Mouse (Mus musculus) embryonic stem cell, embryonic (primary cell): ENCODE measurements at regions not wholly inside any gene's neighbourhood (a gene's known extent, or its start where the extent isn't known, plus 50 kb on each side); places are given as distances from the start of the nearest gene placed in this dataset.

Experiments used
- CTCF ChIA-PET, 4 experiments: fragments of 300-600 bp in 2 of 4; fragments of 350-600 bp in 2 of 4; sonication (Branson Sonifier 250); formaldehyde crosslinking; loops; one replicate each; lab custom pipeline; 2022; ENCODE audit warnings: inconsistent platforms in 2 of 4; lab: Charles Lee
- POLR2A ChIA-PET, 4 experiments: fragments of 300-600 bp in 2 of 4; fragments of 350-600 bp in 2 of 4; sonication (Branson Sonifier 250); formaldehyde crosslinking; loops; one replicate each; lab custom pipeline; 2022; ENCODE audit warnings: antibody characterized with exemption in 4 of 4, inconsistent platforms in 1 of 4; lab: Charles Lee

- CTCF ChIA-PET, result no interaction called here
- POLR2A ChIA-PET, result no interaction called here
These were observed 60.3 kb downstream of the 4930544G11Rik start for GRCm38 (mm10) chr6:66012675-66013074.

- POLR2A ChIA-PET, result no interaction called here
- CTCF ChIA-PET, result no interaction called here
These were observed 71.1 kb downstream of the 4930544G11Rik start for GRCm38 (mm10) chr6:66023531-66023930.

GRCm38 (mm10) chr6:66036789-66037188, 84.4 kb downstream of the 4930544G11Rik start:
- ChIA-PET POLR2A (no interaction called here), CTCF (no interaction called here)

- ChIA-PET POLR2A (no interaction called here), CTCF (no interaction called here)
These were observed 99.4 kb downstream of the 4930544G11Rik start for GRCm38 (mm10) chr6:66051852-66052251.

- ChIA-PET CTCF (no interaction called here), POLR2A (no interaction called here)
These were observed 100.0 kb downstream of the 4930544G11Rik start for GRCm38 (mm10) chr6:66052386-66052785.

- ChIA-PET CTCF (no interaction called here), POLR2A (interaction anchor here in 1 of 4 experiments (0.6 kb wide), 1 partner anchor 16 kb away, joined by 3 read pairs; no protein-coding TSS in a partner anchor)
These were observed 100.8 kb downstream of the 4930544G11Rik start for GRCm38 (mm10) chr6:66053197-66053596.

GRCm38 (mm10) chr6:66068874-66069273, 116.5 kb downstream of the 4930544G11Rik start:
- CTCF ChIA-PET, result no interaction called here
- POLR2A ChIA-PET, result interaction anchor here in 1 of 4 experiments (0.5 kb wide), 1 partner anchor 16 kb away, joined by 3 read pairs; no protein-coding TSS in a partner anchor

- ChIA-PET CTCF (no interaction called here), POLR2A (no interaction called here)
These were observed 125.0 kb downstream of the 4930544G11Rik start for GRCm38 (mm10) chr6:66077445-66077844.

- CTCF ChIA-PET, result no interaction called here
- POLR2A ChIA-PET, result interaction anchor here in 1 of 4 experiments (0.6 kb wide), 1 partner anchor 1427 kb away, joined by 5 read pairs; no protein-coding TSS in a partner anchor
These were observed 126.4 kb downstream of the 4930544G11Rik start for GRCm38 (mm10) chr6:66078769-66079168.

- ChIA-PET CTCF (no interaction called here), POLR2A (no interaction called here)
These were observed 149.2 kb downstream of the 4930544G11Rik start for GRCm38 (mm10) chr6:66101555-66102071.

- CTCF ChIA-PET, result no interaction called here
- POLR2A ChIA-PET, result interaction anchor here in 1 of 4 experiments (0.7 kb wide), 1 partner anchor 9 kb away, joined by 3 read pairs; no protein-coding TSS in a partner anchor
These were observed 162.0 kb downstream of the 4930544G11Rik start for GRCm38 (mm10) chr6:66114366-66114765.

GRCm38 (mm10) chr6:66121479-66122183, 169.2 kb downstream of the 4930544G11Rik start:
- ChIA-PET POLR2A (interaction anchor here in 1 of 4 experiments (0.6 to 1.0 kb wide), 2 partner anchors 18 to 332 kb away, joined by 3 read pairs; no protein-coding TSS in a partner anchor), CTCF (interaction anchor here in 1 of 4 experiments (0.6 kb wide), 1 partner anchor 567 kb away, joined by 3 read pairs; no protein-coding TSS in a partner anchor)

- ChIA-PET CTCF (no interaction called here), POLR2A (no interaction called here)
These were observed 171.9 kb downstream of the 4930544G11Rik start for GRCm38 (mm10) chr6:66124292-66124691.

- ChIA-PET POLR2A (interaction anchor here in 1 of 4 experiments (0.8 kb wide), 1 partner anchor 873 kb away, joined by 3 read pairs; no protein-coding TSS in a partner anchor), CTCF (no interaction called here)
These were observed 199.4 kb downstream of the 4930544G11Rik start for GRCm38 (mm10) chr6:66151786-66152185.

GRCm38 (mm10) chr6:66154831-66155230, 202.4 kb downstream of the 4930544G11Rik start:
- POLR2A ChIA-PET, result no interaction called here
- CTCF ChIA-PET, result no interaction called here

- ChIA-PET POLR2A (no interaction called here), CTCF (no interaction called here)
These were observed 208.4 kb downstream of the 4930544G11Rik start for GRCm38 (mm10) chr6:66160805-66161204.

GRCm38 (mm10) chr6:66168913-66169312, 216.5 kb downstream of the 4930544G11Rik start:
- CTCF ChIA-PET, result no interaction called here
- POLR2A ChIA-PET, result no interaction called here

- POLR2A ChIA-PET, result no interaction called here
- CTCF ChIA-PET, result no interaction called here
These were observed 245.6 kb downstream of the 4930544G11Rik start for GRCm38 (mm10) chr6:66197990-66198389.

GRCm38 (mm10) chr6:66200136-66200790, 247.9 kb downstream of the 4930544G11Rik start:
- CTCF ChIA-PET, result no interaction called here
- POLR2A ChIA-PET, result no interaction called here
